Mouse (Mus musculus) embryonic fibroblast, embryonic 13.5 days (primary cell): ENCODE results near the gene Aqp7.

ENCODE experiments used
- CTCF ChIP-seq: IDR thresholded peaks from 2 replicates; pipeline ENCODE4 v1.5.1; 2011; ENCODE audit warnings: mild to moderate bottlenecking, control low read depth, low read length, moderate library complexity, borderline replicate concordance; ENCODE audit not compliant: insufficient read depth
- POLR2A ChIP-seq: IDR thresholded peaks from 2 replicates; pipeline ENCODE4 v1.6.1; 2011; ENCODE audit warnings: low read depth, mild to moderate bottlenecking, control low read depth, low read length, moderate library complexity

DNA sequence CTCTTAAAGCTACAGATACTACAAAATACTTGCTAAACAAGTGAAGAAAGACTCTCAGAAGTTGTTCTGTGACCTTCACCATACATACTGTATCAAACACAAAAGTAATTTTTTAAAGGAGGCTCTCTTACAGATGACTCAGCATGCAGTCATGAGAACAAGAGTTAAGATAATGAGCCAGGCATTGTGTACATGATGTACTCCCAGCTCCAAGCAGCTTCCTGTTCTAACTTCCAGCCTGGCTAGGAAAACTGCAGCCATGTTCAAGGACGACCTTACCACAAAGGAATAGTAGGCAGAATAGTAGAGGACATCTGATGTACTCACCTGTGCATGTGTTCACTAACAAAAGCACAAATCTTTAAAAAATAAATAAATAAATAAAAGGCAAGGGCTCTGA lies 47.7 kb downstream of the Aqp7 start:
- TF ChIP-seq POLR2A (no peak), CTCF (no peak)
